Mouse (Mus musculus): ENCODE results near the gene Pgrmc1. TPM values are rescaled to one million over a fixed set of nuclear protein-coding genes. Genes with fewer than 3 reads are reported as not detected.

The Pgrmc1 gene
- total RNA-seq, 2 experiments from 2014 or later: 280 to 313 TPM

GRCm38 (mm10) chrX:36604040-36604439, 6.0 kb downstream of the Pgrmc1 start:
- no peak for DNase-seq

GRCm38 (mm10) chrX:36609117-36609516, 11.1 kb downstream of the Pgrmc1 start:
- no peak for DNase-seq

- DNase-seq: no peak
Observed at GRCm38 (mm10) chrX:36628102-36628501, 30.1 kb downstream of the Pgrmc1 start.

- no peak for DNase-seq
Observed at GRCm38 (mm10) chrX:36630771-36631170, 32.8 kb downstream of the Pgrmc1 start.

GRCm38 (mm10) chrX:36640046-36640445, 42.0 kb downstream of the Pgrmc1 start:
- peak; percentile 23 to 32 for DNase-seq

GRCm38 (mm10) chrX:36644657-36645551, 46.9 kb downstream of the Pgrmc1 start, which contains the start of gene Akap17b:
Akap17b (minus strand) TSS chrX:36645395.
- DNase-seq: peak; percentile 75 to 82

Other genes starting within 250 kb of the Pgrmc1 start
- not detected for gene Gm6268, start 196.9 kb upstream of the Pgrmc1 start, total RNA-seq (2021)
- 1 to 10 TPM; 1.6 to 2.8 TPM for gene Gm14569, start 106.4 kb upstream of the Pgrmc1 start, total RNA-seq (2021)
- gene Akap17b, start 47.2 kb downstream of the Pgrmc1 start, total RNA-seq (2021): 10 to 100 TPM in 1 of 2 experiments, 1 to 10 TPM in 1; 8.3 to 10.4 TPM
- gene Slc25a43, start 145.5 kb downstream of the Pgrmc1 start, total RNA-seq (2021): under 1 TPM in 1 of 2 experiments, not detected in 1; 0.52 TPM
- gene Slc25a5, start 197.4 kb downstream of the Pgrmc1 start, total RNA-seq (2021): 100 to 1,000 TPM; 336 to 357 TPM

All from layer of hippocampus, postnatal 36 days (tissue).